Mouse (Mus musculus) cortical plate, adult 2 months (tissue): ENCODE data around the gene Nav1. TPM values are rescaled to one million over a fixed set of nuclear protein-coding genes. Genes with fewer than 3 reads are reported as not detected.

Source experiments
- H3K27ac ChIP-seq: fragments of 200-500 bp; 2 replicates; pipeline ENCODE4 v1.5.1; 2012; ENCODE audit warnings: low read length, control low read depth, inconsistent platforms; ENCODE audit not compliant: insufficient read depth
- H3K4me1 ChIP-seq: fragments of 200-500 bp; 2 replicates; pipeline ENCODE4 v1.6.1; 2011; ENCODE audit warnings: low read length; ENCODE audit not compliant: control insufficient read depth, insufficient read depth
- H3K4me3 ChIP-seq: fragments of 200-500 bp; 2 replicates; pipeline ENCODE4 v1.5.1; 2011; ENCODE audit warnings: mild to moderate bottlenecking, low read length, control low read depth; ENCODE audit not compliant: insufficient read depth
- CTCF ChIP-seq: fragments of 200-500 bp; IDR thresholded peaks from 2 replicates; pipeline ENCODE4 v1.5.1; 2011; ENCODE audit warnings: mild to moderate bottlenecking, control low read depth, low read length; ENCODE audit not compliant: insufficient read depth; ENCODE audit errors: extremely low read depth
- POLR2A ChIP-seq: fragments of 200-500 bp; IDR thresholded peaks from 2 replicates; pipeline ENCODE4 v1.6.1; 2011; ENCODE audit warnings: mild to moderate bottlenecking, low read length, control low read depth; ENCODE audit not compliant: insufficient read depth; ENCODE audit errors: extremely low read depth
- polyA plus RNA-seq: library from polyadenylated mRNA; depleted of rRNA; stranded (reverse); fragments of >200 nt; gene quantifications from 2 replicates; pipeline ENCODE4 v1.2.3, GENCODE M21; 2012

Nav1 gene
- polyA plus RNA-seq, 1 experiment, result 35.8 TPM

- Histone ChIP-seq H3K4me3 (peak overlapping the region; percentile 55), H3K27ac (peak overlapping the region; percentile 48; the same call in 1 of the 2 replicates), H3K4me1 (peaks cover 9% of the 10 kb centered on the region)
- TF ChIP-seq CTCF, result no peak
- peak; percentile 65; the same call in 1 of the 2 replicates for TF ChIP-seq POLR2A
Observed at GRCm38 (mm10) chr1:135585573-135585972, 21.5 kb downstream of the Nav1 start.

- TF ChIP-seq CTCF (no peak), POLR2A (peak; percentile 43; the same call in 1 of the 2 replicates)
- peak overlapping the region; percentile 55 for H3K4me3 ChIP-seq
- peaks cover 13% of the 10 kb centered on the region for H3K4me1 ChIP-seq
- peak overlapping the region; percentile 90 for H3K27ac ChIP-seq
Observed at GRCm38 (mm10) chr1:135584587-135585541, 22.2 kb downstream of the Nav1 start.

- H3K4me1 ChIP-seq, result peaks cover 14% of the 10 kb centered on the region
- no peak for TF ChIP-seq POLR2A
- TF ChIP-seq CTCF, result no peak
- H3K4me3 ChIP-seq, result peak overlapping the region; percentile 55
- peak overlapping the region; percentile 90 for H3K27ac ChIP-seq
Observed at GRCm38 (mm10) chr1:135583678-135584515, 23.2 kb downstream of the Nav1 start.

GRCm38 (mm10) chr1:135583081-135583677 lies 23.9 kb downstream of the Nav1 start:
- peaks cover 14% of the 10 kb centered on the region for H3K4me1 ChIP-seq

GRCm38 (mm10) chr1:135581001-135581400 lies 26.1 kb downstream of the Nav1 start:
- no peak for TF ChIP-seq CTCF
- TF ChIP-seq POLR2A, result no peak
- H3K4me1 ChIP-seq, result peaks cover 16% of the 10 kb centered on the region
- peak overlapping the region; percentile 30; the same call in 1 of the 2 replicates for H3K4me3 ChIP-seq
- no peak overlapping the region for H3K27ac ChIP-seq

More at GRCm38 (mm10) chr1:135583081-135583677, 23.9 kb downstream of the Nav1 start:
- TF ChIP-seq CTCF (no peak), POLR2A (peak; percentile 43; the same call in 1 of the 2 replicates)
- no peak overlapping the region for H3K27ac ChIP-seq
- H3K4me3 ChIP-seq, result peak overlapping the region; percentile 55

- TF ChIP-seq CTCF (no peak), POLR2A (no peak)
- Histone ChIP-seq H3K4me3 (no peak overlapping the region), H3K27ac (no peak overlapping the region), H3K4me1 (peaks cover 19% of the 10 kb centered on the region)
Observed at GRCm38 (mm10) chr1:135579111-135579510, 28.0 kb downstream of the Nav1 start.

GRCm38 (mm10) chr1:135577793-135578192 lies 29.3 kb downstream of the Nav1 start:
- TF ChIP-seq POLR2A, result no peak
- no peak for TF ChIP-seq CTCF
- Histone ChIP-seq H3K27ac (no peak overlapping the region), H3K4me1 (peaks cover 20% of the 10 kb centered on the region), H3K4me3 (no peak overlapping the region)

GRCm38 (mm10) chr1:135575393-135575792 lies 31.7 kb downstream of the Nav1 start:
- Histone ChIP-seq H3K4me1 (peaks cover 14% of the 10 kb centered on the region), H3K27ac (no peak overlapping the region), H3K4me3 (no peak overlapping the region)
- no peak for TF ChIP-seq CTCF
- TF ChIP-seq POLR2A, result no peak
